Mouse (Mus musculus): ENCODE data around the gene Pnmal2.

The Pnmal2 gene

DNA sequence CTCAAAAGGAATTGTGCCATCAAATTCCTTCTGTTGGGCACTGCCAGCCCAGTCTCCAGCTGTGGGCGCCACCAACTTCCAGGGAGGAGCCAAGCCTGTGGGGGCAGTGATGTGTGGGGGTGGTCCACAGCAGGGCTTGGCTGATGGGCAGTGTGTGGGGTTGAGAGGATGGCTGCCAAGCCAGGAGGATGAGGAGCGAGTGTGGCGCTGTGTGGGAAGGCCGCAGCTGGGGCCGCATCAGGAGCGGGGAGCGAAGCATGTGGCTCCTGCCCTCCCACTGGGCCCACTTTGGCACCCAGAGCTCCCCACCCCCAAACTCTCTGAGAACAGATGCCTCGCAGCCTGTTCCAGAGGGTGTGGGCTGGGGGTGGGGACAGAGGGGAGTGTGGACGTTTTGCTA lies 26.5 kb upstream of the Pnmal2 start:
- no peak for DNase-seq

DNA sequence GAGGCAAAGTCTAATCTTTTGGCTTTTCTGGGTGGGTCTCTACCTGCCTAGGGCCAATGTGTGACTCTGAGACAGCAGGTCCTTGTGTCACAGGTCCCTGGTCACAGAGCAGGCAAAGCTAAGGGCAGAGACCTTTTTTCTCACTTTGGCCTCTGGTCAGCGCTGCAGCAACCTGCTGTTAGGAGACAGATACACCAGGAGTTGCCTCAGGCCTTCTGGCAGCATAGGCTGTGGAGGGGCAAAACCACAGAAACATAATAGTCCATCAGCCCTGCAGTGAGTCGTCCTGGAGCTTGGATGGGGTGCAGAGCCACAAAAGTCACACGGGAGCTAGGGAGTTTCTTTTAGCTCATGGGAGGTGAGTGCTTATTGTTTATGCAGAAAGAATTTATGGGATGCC lies 25.8 kb upstream of the Pnmal2 start:
- DNase-seq: no peak

DNA sequence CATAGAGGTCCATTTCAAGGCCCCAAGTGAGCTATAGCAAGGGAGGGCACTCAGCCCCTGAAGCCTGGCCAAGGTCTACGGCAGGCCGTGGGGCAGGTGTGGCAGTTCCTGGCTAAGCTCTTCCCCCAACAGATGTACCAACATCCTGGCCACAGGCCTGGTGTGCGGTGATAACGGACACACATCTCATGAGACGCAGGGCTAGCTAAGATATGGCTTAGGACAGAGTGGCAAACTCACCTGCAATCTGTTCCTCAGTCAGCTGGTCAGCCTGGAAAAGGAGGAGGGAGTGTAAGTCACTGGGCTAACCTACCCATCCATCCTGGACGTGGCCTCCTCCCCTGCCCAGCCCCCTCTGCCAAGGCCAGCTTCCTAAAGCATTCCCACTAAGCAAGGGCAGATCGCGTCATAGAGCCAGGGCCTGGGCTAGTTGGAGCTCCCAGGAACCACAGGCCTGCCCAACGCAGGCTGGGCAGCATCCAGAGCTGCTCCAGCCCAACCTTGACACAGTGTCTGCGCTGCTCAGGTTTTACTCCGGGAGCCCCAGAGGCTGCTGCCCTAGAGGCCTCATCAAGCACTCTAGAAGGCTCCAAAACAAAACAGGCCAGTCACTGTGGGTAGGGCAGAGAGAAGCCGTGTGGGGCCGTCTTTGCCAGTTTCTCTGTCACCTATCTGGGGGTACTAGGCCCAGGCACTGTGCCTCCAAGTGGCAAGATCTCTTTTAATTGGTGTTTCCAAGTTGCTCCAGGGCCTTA lies 24.9 kb upstream of the Pnmal2 start:
- DNase-seq: no peak

- DNase-seq: no peak
Observed at GRCm38 (mm10) chr7:16920150-16920579, 24.3 kb upstream of the Pnmal2 start.

- DNase-seq: no peak
Observed at GRCm38 (mm10) chr7:16920818-16921791, 23.4 kb upstream of the Pnmal2 start.

DNA sequence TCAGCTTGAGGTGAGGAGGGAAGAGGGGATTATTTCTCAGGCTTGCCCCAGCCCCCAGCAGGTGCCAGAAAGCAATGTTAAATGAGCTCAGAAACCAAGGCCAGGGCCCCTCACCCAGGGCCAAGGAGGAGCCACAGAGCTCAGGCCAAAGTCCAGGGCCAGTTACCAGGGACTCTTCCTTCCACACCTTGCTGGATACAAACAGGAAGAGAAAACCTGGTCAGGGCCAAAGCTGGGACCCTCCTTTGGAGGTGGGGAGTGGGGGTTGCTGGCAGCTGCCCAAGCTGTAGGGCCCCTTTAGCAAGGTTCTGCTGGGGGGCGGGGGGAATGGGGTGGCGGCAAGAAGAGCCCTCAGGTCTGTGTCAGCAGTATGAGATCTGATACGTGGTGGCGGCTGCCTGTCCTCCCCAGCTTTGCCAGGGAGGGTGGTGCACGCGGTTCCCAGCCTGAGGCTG lies 22.6 kb upstream of the Pnmal2 start:
- no peak for DNase-seq

DNA sequence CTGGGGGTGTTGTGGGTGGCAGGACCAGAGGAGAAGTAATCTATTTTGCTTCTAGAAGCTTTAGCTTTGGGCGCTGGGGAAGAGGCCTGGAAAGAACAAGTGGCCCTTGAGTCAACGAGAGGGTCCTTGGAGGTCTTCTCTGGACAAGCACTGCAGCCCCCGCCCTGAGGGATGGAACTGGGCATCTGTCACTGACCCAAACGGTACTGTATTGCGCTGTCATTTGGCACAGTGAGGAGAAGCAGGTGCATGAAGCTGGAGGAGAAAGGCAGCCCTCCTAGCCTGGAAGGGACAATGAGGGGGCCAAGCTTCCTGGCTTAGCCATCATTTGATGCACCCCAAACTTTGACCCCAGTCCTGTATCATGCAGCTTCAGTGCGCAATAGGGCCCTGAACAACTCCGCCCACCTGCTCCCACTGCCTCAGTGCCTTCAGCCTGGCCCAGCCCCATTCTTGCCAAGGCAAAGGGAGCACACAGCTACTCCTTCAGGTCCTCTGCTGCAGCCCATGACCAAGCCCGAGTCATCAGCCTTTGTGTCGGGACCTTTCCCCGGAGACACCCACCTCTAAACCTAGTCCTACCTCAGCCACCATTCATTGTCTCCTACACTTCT lies 22.0 kb upstream of the Pnmal2 start:
- no peak for DNase-seq

- no peak for DNase-seq
Observed at GRCm38 (mm10) chr7:16923283-16924036, 21.0 kb upstream of the Pnmal2 start.

GRCm38 (mm10) chr7:16924037-16924834 lies 20.2 kb upstream of the Pnmal2 start, which contains the start of gene Calm3:
Gene Calm3 (minus strand): TSS chr7:16924114.
- peak; percentile 99 for DNase-seq

GRCm38 (mm10) chr7:16928341-16928740 lies 16.1 kb upstream of the Pnmal2 start:
- no peak for DNase-seq

GRCm38 (mm10) chr7:16930850-16931249 lies 13.6 kb upstream of the Pnmal2 start:
- peak; percentile 86 for DNase-seq

DNA sequence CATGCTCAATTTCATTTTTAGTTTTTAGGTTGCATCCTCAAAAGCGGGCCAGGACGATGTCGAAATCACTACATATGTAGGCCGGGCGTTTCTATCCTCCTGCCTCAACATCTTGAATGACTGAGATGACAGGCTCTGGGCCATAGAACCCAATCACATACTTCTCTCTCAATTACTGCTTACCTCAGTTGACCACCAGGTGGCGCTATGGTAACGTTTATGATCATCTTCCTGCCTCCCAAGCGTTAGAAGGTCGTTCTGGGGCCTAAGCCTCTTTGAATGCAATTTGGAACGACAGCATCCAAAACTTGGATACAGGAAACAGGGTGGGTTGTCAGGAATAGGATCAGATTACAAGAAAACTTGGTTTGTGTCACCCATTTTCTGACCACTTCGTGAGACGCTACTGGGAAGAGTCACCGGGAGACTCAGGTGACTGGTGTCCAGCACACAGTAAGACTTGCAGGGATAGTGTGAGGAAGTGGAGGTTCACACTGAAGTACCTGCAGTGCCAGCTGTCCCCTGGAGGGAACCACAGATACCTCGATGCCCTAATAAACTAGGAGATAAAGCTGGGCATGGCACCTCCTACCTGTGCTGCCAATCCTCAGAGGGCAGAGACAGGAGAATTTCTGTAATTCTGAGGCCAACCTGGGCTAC lies 12.4 kb upstream of the Pnmal2 start:
- peak; percentile 93 for DNase-seq

DNA sequence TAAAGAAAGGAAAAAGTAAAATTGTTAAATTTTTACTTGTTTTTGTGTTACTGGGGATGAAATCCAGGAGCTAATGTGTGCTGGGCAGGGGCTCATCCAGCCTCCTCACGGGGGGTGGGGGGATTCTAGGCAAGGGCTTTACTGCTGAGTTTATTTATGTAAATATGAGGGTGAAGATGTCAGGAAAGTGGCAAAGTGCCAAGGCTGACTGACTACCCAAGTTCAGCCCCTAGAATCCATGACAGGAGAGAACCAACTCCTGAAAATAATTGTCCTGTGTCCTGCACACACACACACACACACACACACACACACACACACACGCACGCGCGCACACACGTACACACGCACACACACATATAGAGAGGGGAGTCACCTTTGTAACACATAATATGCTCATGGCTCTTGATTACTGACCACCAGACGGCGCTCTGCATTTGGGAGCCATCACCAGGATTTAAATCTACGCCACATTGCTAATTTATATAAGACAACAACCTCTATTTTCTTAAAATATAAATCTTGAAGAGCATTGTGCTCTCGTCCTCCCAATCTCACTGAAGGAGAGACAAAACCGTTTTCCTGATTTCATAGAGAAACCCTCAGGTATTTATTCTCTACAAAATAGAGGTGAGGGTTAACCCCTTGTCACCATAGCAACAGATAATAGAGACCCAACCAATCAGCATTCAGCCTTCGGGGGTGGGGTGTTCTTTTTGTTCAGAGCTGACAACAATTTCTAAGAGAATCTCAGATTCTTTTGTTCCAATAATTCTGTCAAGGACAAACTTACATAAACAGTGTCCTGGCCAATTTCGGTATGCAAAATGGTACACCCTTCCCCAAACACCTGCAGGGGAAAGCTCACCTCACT lies 11.5 kb upstream of the Pnmal2 start:
- peak; percentile 80 for DNase-seq

GRCm38 (mm10) chr7:16937312-16937711 lies 7.2 kb upstream of the Pnmal2 start:
- DNase-seq: no peak

- DNase-seq: no peak
Observed at GRCm38 (mm10) chr7:16938117-16938791, 6.2 kb upstream of the Pnmal2 start.

GRCm38 (mm10) chr7:16940292-16940691 lies 4.2 kb upstream of the Pnmal2 start:
- DNase-seq: peak; percentile 53

DNA sequence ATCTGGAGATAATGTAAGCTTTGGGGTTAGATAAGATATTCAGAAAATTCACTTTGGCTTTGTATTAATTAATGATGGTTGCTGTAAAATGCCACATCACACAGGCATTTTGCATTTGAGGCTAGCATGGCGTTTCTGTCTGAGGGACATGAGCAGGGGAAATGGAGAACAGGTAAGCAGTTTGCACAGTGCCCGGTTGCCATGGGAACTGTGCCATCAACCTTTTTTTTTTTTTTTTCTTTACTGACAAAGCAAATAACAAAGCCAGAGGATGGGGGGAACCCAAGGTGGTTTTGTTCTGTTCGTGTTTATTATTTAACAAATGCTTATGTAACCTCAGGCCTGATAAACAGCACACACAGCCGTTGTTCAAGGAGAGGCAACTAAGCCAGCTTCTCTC lies 1.6 kb upstream of the Pnmal2 start:
- no peak for DNase-seq

- no peak for DNase-seq
Observed at GRCm38 (mm10) chr7:16944808-16945315, 380 bp downstream of the Pnmal2 start.

- DNase-seq: no peak
Observed at GRCm38 (mm10) chr7:16945419-16945818, 937 bp downstream of the Pnmal2 start.

All from lung, postnatal 36 days (tissue).